Mouse (Mus musculus): ENCODE data around the gene Farp1.
"Not testable (repeated sequence)": the region's sequence is repeated elsewhere in the genome, so short reads cannot be mapped to it uniquely, and the experiment has no call there.

DNA sequence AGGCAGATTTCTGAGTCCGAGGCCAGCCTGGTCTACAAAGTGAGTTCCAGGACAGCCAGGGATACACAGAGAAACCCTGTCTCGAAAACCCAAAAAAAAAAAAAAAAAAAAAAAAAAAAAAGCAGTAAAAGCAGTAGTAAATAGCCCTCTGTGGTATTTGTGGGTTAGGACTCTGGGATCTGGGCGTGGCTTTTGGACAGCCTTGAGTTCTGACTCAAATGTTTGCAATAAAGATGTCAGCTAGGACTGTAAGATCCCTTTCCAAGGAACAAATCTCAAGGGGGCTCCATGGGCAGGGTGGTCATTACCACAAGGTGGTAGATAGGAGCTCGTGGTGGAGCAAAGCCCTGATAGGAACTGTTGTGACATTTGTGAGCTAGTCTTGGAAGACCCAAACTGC, 16.0 kb downstream of the Farp1 start:
- TF ChIP-seq POLR2A (IDR thresholded peaks at IDR 0.05; ENCODE audit: borderline replicate concordance, insufficient read depth, low read length); CTCF (IDR thresholded peaks at IDR 0.05; ENCODE audit: borderline replicate concordance, insufficient read depth, low read depth, low read length): not testable (repeated sequence)
